Mouse (Mus musculus) embryonic facial prominence, embryonic 10.5 days (tissue): ENCODE data around the gene Trmt10a. TPM values are rescaled to one million over a fixed set of nuclear protein-coding genes. Genes with fewer than 3 reads are reported as not detected.

ENCODE experiments used
- polyA plus RNA-seq: library from polyadenylated mRNA; unstranded; fragments of >200 nt; fragmentation: Nextera tagmentation; extraction: Ambion mirVana; gene quantifications from 2 replicates; pipeline ENCODE4 v1.2.1, GENCODE M21; 2016

The Trmt10a gene
- polyA plus RNA-seq, 1 experiment from 2014 or later: 20.0 TPM

Other genes starting within 250 kb of the Trmt10a start
- 86.7 and 88.8 TPM in 2 replicates for gene Lamtor3, start 224.9 kb upstream of the Trmt10a start, polyA plus RNA-seq
- 2.1 and 2.3 TPM in 2 replicates for gene Dapp1, start 161.9 kb upstream of the Trmt10a start, polyA plus RNA-seq
- gene 1110002E22Rik, start 78.4 kb upstream of the Trmt10a start, polyA plus RNA-seq: 0.04 and 0.05 TPM in 2 replicates
- gene Gm5105, start 76.1 kb upstream of the Trmt10a start, polyA plus RNA-seq: 0.09 TPM in 1 of 2 replicates, not detected in the other
- 9.8 and 10.0 TPM in 2 replicates for gene Mttp, start 1.5 kb downstream of the Trmt10a start, polyA plus RNA-seq
- gene 4930579F01Rik, start 50.4 kb downstream of the Trmt10a start, polyA plus RNA-seq: not detected in 2 replicates
- gene Adh7, start 74.3 kb downstream of the Trmt10a start, polyA plus RNA-seq: not detected in 2 replicates
- gene Adh1, start 117.5 kb downstream of the Trmt10a start, polyA plus RNA-seq: not detected in 2 replicates
- not detected in 2 replicates for gene Adh6a, start 169.8 kb downstream of the Trmt10a start, polyA plus RNA-seq
- gene Adh6b, start 198.3 kb downstream of the Trmt10a start, polyA plus RNA-seq: 0.55 and 0.93 TPM in 2 replicates